Mouse (Mus musculus) liver, embryonic 11.5 days (tissue): ENCODE data around the gene Nek6. TPM values are rescaled to one million over a fixed set of nuclear protein-coding genes. Genes with fewer than 3 reads are reported as not detected.

ENCODE experiments used
- ATAC-seq: fragments of 200-750 bp; cut with Nextera tagmentation; replicated peaks from 2 replicates; pipeline ENCODE4 v1.8.0; 2017; ENCODE audit warnings: moderate number of reproducible peaks, mild to moderate bottlenecking, moderate TSS enrichment, moderate library complexity; ENCODE audit not compliant: low FRiP score
- DNase-seq: peaks from one replicate; pipeline ENCODE4 v3.0.0-alpha.2; 2017; ENCODE audit warnings: low spot score
- H3K27ac ChIP-seq: fragments of 300-500 bp; sonication (generic); 2 replicates; pipeline ENCODE4 v1.5.1; 2014; ENCODE audit warnings: mild to moderate bottlenecking, low read depth, low read length, control low read depth
- H3K27me3 ChIP-seq: fragments of 300-500 bp; sonication (generic); replicated peaks from 2 replicates; pipeline ENCODE4 v1.6.1; 2014; ENCODE audit warnings: low read length, mixed read lengths; ENCODE audit not compliant: control insufficient read depth, insufficient read depth
- H3K36me3 ChIP-seq: fragments of 300-500 bp; sonication (generic); 2 replicates; pipeline ENCODE4 v1.6.1; 2014; ENCODE audit warnings: mild to moderate bottlenecking, low read length, moderate library complexity, mixed read lengths; ENCODE audit not compliant: control insufficient read depth, insufficient read depth
- H3K4me1 ChIP-seq: fragments of 300-500 bp; sonication (generic); replicated peaks from 2 replicates; pipeline ENCODE4 v1.6.1; 2014; ENCODE audit warnings: low read length, mixed read lengths; ENCODE audit not compliant: control insufficient read depth, insufficient read depth
- H3K4me2 ChIP-seq: fragments of 300-500 bp; sonication (generic); 2 replicates; pipeline ENCODE4 v1.6.1; 2014; ENCODE audit warnings: mild to moderate bottlenecking, control low read depth, moderate library complexity
- H3K4me3 ChIP-seq: fragments of 300-500 bp; sonication (generic); 2 replicates; pipeline ENCODE4 v1.5.1; 2014; ENCODE audit warnings: low read depth, low read length, control low read depth
- H3K9ac ChIP-seq: fragments of 300-500 bp; sonication (generic); 2 replicates; pipeline ENCODE4 v1.6.1; 2014; ENCODE audit warnings: low read depth, low read length, control low read depth
- H3K9me3 ChIP-seq: fragments of 300-500 bp; sonication (generic); 2 replicates; pipeline ENCODE4 v1.6.1; 2016; ENCODE audit warnings: low read length, inconsistent platforms, mixed read lengths; ENCODE audit not compliant: control insufficient read depth
- WGBS: fragments of 180-500 bp; shearing (Covaris S2); extraction: QIAGEN DNeasy Blood & Tissue Kit; methylation state at CpG from one replicate; pipeline ENCODE4 v1.1.7; 2014; 5-methylcytosine and 5-hydroxymethylcytosine counted together
- polyA plus RNA-seq: library from polyadenylated mRNA; unstranded; fragments of >200 nt; fragmentation: Nextera tagmentation; extraction: Ambion mirVana; gene quantifications from 2 replicates; pipeline ENCODE4 v1.2.1, GENCODE M21; 2014

Gene Nek6
- polyA plus RNA-seq, 1 experiment from 2014 or later, result 66.2 TPM

- peaks cover 62% of the 10 kb centered on the region for H3K4me1 ChIP-seq
- peak; percentile 56 for DNase-seq
- no peak overlapping the region; the same call in 1 of the 2 replicates for H3K4me3 ChIP-seq
- peak overlapping the region; percentile 70 for H3K27ac ChIP-seq
- peak; percentile 71 for ATAC-seq
- H3K36me3 ChIP-seq, result no peaks in the 10 kb centered on the region
- peak overlapping the region; percentile 59 for H3K4me2 ChIP-seq
- WGBS, result 24% methylated on average over 8 of the region's 8 CpGs
- H3K9ac ChIP-seq, result 0 out of 2 replicates have a peak overlapping the region, but pooled peaks have one; percentile 12
- H3K9me3 ChIP-seq, result no peaks in the 10 kb centered on the region
- H3K27me3 ChIP-seq, result no peaks in the 10 kb centered on the region
These were observed 24.9 kb downstream of the Nek6 start for GRCm38 (mm10) chr2:38536331-38536731.

GRCm38 (mm10) chr2:38539677-38540076, 28.2 kb downstream of the Nek6 start:
- ATAC-seq (no peak), DNase-seq (no peak)
- Histone ChIP-seq H3K9me3 (no peaks in the 10 kb centered on the region), H3K4me1 (peaks cover 51% of the 10 kb centered on the region), H3K36me3 (no peaks in the 10 kb centered on the region), H3K27ac (no peak overlapping the region), H3K27me3 (no peaks in the 10 kb centered on the region), H3K9ac (no peak overlapping the region), H3K4me2 (no peak overlapping the region), H3K4me3 (no peak overlapping the region)
- WGBS, result 87% methylated on average over 9 of the region's 9 CpGs

GRCm38 (mm10) chr2:38540666-38541065, 29.2 kb downstream of the Nek6 start:
- Histone ChIP-seq H3K4me2 (no peak overlapping the region), H3K27me3 (no peaks in the 10 kb centered on the region), H3K27ac (no peak overlapping the region), H3K36me3 (no peaks in the 10 kb centered on the region), H3K4me1 (peaks cover 43% of the 10 kb centered on the region), H3K4me3 (no peak overlapping the region), H3K9ac (no peak overlapping the region), H3K9me3 (no peaks in the 10 kb centered on the region)
- no peak for DNase-seq
- ATAC-seq, result no peak
- WGBS, result 80% methylated on average over 6 of the region's 6 CpGs

GRCm38 (mm10) chr2:38541101-38541500, 29.7 kb downstream of the Nek6 start:
- H3K4me3 ChIP-seq, result no peak overlapping the region
- no peak overlapping the region for H3K9ac ChIP-seq
- H3K4me2 ChIP-seq, result no peak overlapping the region
- ATAC-seq (no peak), DNase-seq (no peak)
- H3K9me3 ChIP-seq, result no peaks in the 10 kb centered on the region
- H3K4me1 ChIP-seq, result peaks cover 43% of the 10 kb centered on the region
- no peak overlapping the region for H3K27ac ChIP-seq
- H3K36me3 ChIP-seq, result no peaks in the 10 kb centered on the region
- 74% methylated on average over 3 of the region's 3 CpGs for WGBS
- H3K27me3 ChIP-seq, result no peaks in the 10 kb centered on the region

GRCm38 (mm10) chr2:38541570-38541969, 30.1 kb downstream of the Nek6 start:
- no peaks in the 10 kb centered on the region for H3K27me3 ChIP-seq
- 86% methylated on average over 1 of the region's 1 CpGs for WGBS
- H3K9ac ChIP-seq, result no peak overlapping the region
- no peaks in the 10 kb centered on the region for H3K36me3 ChIP-seq
- H3K4me3 ChIP-seq, result no peak overlapping the region
- ATAC-seq (no peak), DNase-seq (no peak)
- no peaks in the 10 kb centered on the region for H3K9me3 ChIP-seq
- H3K27ac ChIP-seq, result no peak overlapping the region
- H3K4me2 ChIP-seq, result no peak overlapping the region
- H3K4me1 ChIP-seq, result peaks cover 40% of the 10 kb centered on the region

GRCm38 (mm10) chr2:38542366-38542765, 30.9 kb downstream of the Nek6 start:
- H3K4me2 ChIP-seq, result no peak overlapping the region
- peaks cover 33% of the 10 kb centered on the region for H3K4me1 ChIP-seq
- no peak for DNase-seq
- H3K27ac ChIP-seq, result peak overlapping the region; percentile 14; the same call in 1 of the 2 replicates
- no peak overlapping the region for H3K4me3 ChIP-seq
- 16% methylated on average over 1 of the region's 1 CpGs for WGBS
- H3K27me3 ChIP-seq, result no peaks in the 10 kb centered on the region
- no peak overlapping the region for H3K9ac ChIP-seq
- no peak for ATAC-seq
- H3K9me3 ChIP-seq, result no peaks in the 10 kb centered on the region
- no peaks in the 10 kb centered on the region for H3K36me3 ChIP-seq

- Histone ChIP-seq H3K27me3 (no peaks in the 10 kb centered on the region), H3K27ac (no peak overlapping the region), H3K4me2 (no peak overlapping the region), H3K4me3 (no peak overlapping the region), H3K36me3 (no peaks in the 10 kb centered on the region), H3K9ac (no peak overlapping the region), H3K4me1 (peaks cover 33% of the 10 kb centered on the region), H3K9me3 (no peaks in the 10 kb centered on the region)
- WGBS, result 68% methylated on average over 2 of the region's 2 CpGs
- ATAC-seq (no peak), DNase-seq (no peak)
These were observed 31.7 kb downstream of the Nek6 start for GRCm38 (mm10) chr2:38543158-38543557.

- H3K9me3 ChIP-seq, result no peaks in the 10 kb centered on the region
- DNase-seq, result no peak
- H3K9ac ChIP-seq, result no peak overlapping the region
- H3K4me2 ChIP-seq, result no peak overlapping the region
- ATAC-seq, result no peak
- H3K4me3 ChIP-seq, result no peak overlapping the region
- H3K27ac ChIP-seq, result no peak overlapping the region
- no peaks in the 10 kb centered on the region for H3K36me3 ChIP-seq
- H3K27me3 ChIP-seq, result no peaks in the 10 kb centered on the region
- peaks cover 30% of the 10 kb centered on the region for H3K4me1 ChIP-seq
These were observed 32.9 kb downstream of the Nek6 start for GRCm38 (mm10) chr2:38544341-38544740.

GRCm38 (mm10) chr2:38544982-38545381, 33.5 kb downstream of the Nek6 start:
- Histone ChIP-seq H3K27me3 (no peaks in the 10 kb centered on the region), H3K4me2 (no peak overlapping the region), H3K9me3 (no peaks in the 10 kb centered on the region), H3K4me1 (peaks cover 27% of the 10 kb centered on the region), H3K4me3 (no peak overlapping the region), H3K9ac (no peak overlapping the region), H3K36me3 (no peaks in the 10 kb centered on the region), H3K27ac (no peak overlapping the region)
- ATAC-seq, result no peak
- no peak for DNase-seq
- WGBS, result 76% methylated on average over 6 of the region's 6 CpGs
